In genomic region chr13:18988323-18988722, GRCm38 (mm10) we compare ENCODE assay signal across 23 mouse cellular contexts. TPM values are rescaled to one million over a fixed set of nuclear protein-coding genes. Genes with fewer than 3 reads are reported as not detected.
"Had no signal": no experiment of that assay in that cellular context is flagged by ENCODE, and none has a peak within 500 bp of the region (broad histone marks: within the 10 kb centered on the region; RNA-seq: fewer than 3 reads in every experiment).

No protein-coding gene starts in this region.

- H3K4me3 ChIP-seq: kidney, embryonic 15.5 days; limb, embryonic 12.5 days; limb, embryonic 15.5 days; myocyte; neural tube, embryonic 13.5 days had no signal

- DNase-seq: kidney, postnatal 14 days; kidney, postnatal 4 days; left cerebral cortex, postnatal 4 days; liver, postnatal 0 days; lung, embryonic 14.5 days; midbrain, embryonic 14.5 days; retina, postnatal 1 day; right cerebral cortex, postnatal 25 days; spleen, adult 18-20 months; thymus, adult 18-20 months; thymus, postnatal 36 days had no signal

- H3K4me2 ChIP-seq: kidney, embryonic 15.5 days; limb, embryonic 12.5 days; limb, embryonic 15.5 days; liver, embryonic 11.5 days; lung, embryonic 14.5 days; neural tube, embryonic 13.5 days had no signal

- H3K9me3 ChIP-seq: kidney, embryonic 15.5 days; limb, embryonic 12.5 days; limb, embryonic 15.5 days; neural tube, embryonic 13.5 days had no signal

- H3K27me3 ChIP-seq: kidney, embryonic 15.5 days; limb, embryonic 12.5 days; limb, embryonic 15.5 days; neural tube, embryonic 13.5 days had no signal

- H3K4me1 ChIP-seq: kidney, embryonic 15.5 days; limb, embryonic 12.5 days; limb, embryonic 15.5 days; neural tube, embryonic 13.5 days had no signal

- H3K27ac ChIP-seq: kidney, embryonic 15.5 days; limb, embryonic 12.5 days; limb, embryonic 15.5 days; liver, embryonic 14.5 days; macrophage; neural tube, embryonic 13.5 days had no signal

- H3K9ac ChIP-seq: kidney, embryonic 15.5 days; limb, embryonic 12.5 days; limb, embryonic 15.5 days; liver, embryonic 14.5 days; liver, postnatal 0 days; lung, embryonic 14.5 days; neural tube, embryonic 13.5 days had no signal

- H3K36me3 ChIP-seq: kidney, embryonic 15.5 days; limb, embryonic 12.5 days; limb, embryonic 15.5 days; neural tube, embryonic 13.5 days had no signal

- ATAC-seq: liver, postnatal 0 days; lung, postnatal 0 days had no signal

RNA-seq across cellular contexts. Expression of gene Amph, which starts 40.3 kb away (rescaled TPM):
- total RNA-seq: megakaryocyte, adult 5-6 weeks; monocyte, adult 5-6 weeks; neutrophil, adult 5-6 weeks had no signal
- polyA plus RNA-seq: macrophage, myocyte had no signal
